Mouse (Mus musculus): ENCODE results near the gene Smim9. TPM values are rescaled to one million over a fixed set of nuclear protein-coding genes. Genes with fewer than 3 reads are reported as not detected.

Gene Smim9
- total RNA-seq, 1 experiment from 2014 or later: not detected

Other genes starting within 250 kb of the Smim9 start
- 2.7 and 3.9 TPM in 2 replicates for gene Gab3, start 78.3 kb downstream of the Smim9 start, total RNA-seq (2017)
- 454 and 474 TPM in 2 replicates for gene Dkc1, start 67.9 kb downstream of the Smim9 start, total RNA-seq (2017)
- 59.2 and 66.8 TPM in 2 replicates for gene Mpp1, start 32.8 kb downstream of the Smim9 start, total RNA-seq (2017)
- gene Fundc2, start 218.6 kb upstream of the Smim9 start, total RNA-seq (2017): 90.7 and 97.9 TPM in 2 replicates
- 0.88 and 1.3 TPM in 2 replicates for gene F8, start 218.8 kb upstream of the Smim9 start, total RNA-seq (2017)

All from hematopoietic stem cell, adult 5-6 weeks (primary cell).